Mouse (Mus musculus) myocyte (in vitro differentiated cells): Measurements from ENCODE around the gene Atf7.
"Not testable (repeated sequence)": the region's sequence is repeated elsewhere in the genome, so short reads cannot be mapped to it uniquely, and the experiment has no call there.

ENCODE experiments used
- CEBPB ChIP-seq: IDR thresholded peaks from 2 replicates; pipeline ENCODE4 v1.6.1; 2011; ENCODE audit warnings: mild to moderate bottlenecking, moderate library complexity; ENCODE audit not compliant: poor library complexity, insufficient read depth, severe bottlenecking
- E2F4 ChIP-seq: IDR thresholded peaks from one replicate; pipeline ENCODE4 v1.6.1; 2011; ENCODE audit warnings: mild to moderate bottlenecking, control low read depth, moderate library complexity; ENCODE audit not compliant: insufficient read depth
- MAX ChIP-seq: IDR thresholded peaks from one replicate; pipeline ENCODE4 v1.6.1; 2011; ENCODE audit warnings: low read depth, mild to moderate bottlenecking, control low read depth
- POLR2A ChIP-seq: IDR thresholded peaks from one replicate; pipeline ENCODE4 v1.6.1; 2011; ENCODE audit warnings: low read depth, mild to moderate bottlenecking, control low read depth, moderate library complexity; ENCODE audit not compliant: insufficient read length
- POLR2AphosphoS2 ChIP-seq: IDR thresholded peaks from one replicate; pipeline ENCODE4 v1.6.1; 2011; ENCODE audit warnings: low read depth, control low read depth; ENCODE audit not compliant: insufficient read length
- REST ChIP-seq: IDR thresholded peaks from one replicate; pipeline ENCODE4 v1.6.1; 2011; ENCODE audit warnings: mild to moderate bottlenecking, control low read depth, moderate library complexity; ENCODE audit not compliant: insufficient read depth, insufficient read length
- SRF ChIP-seq: IDR thresholded peaks from one replicate; pipeline ENCODE4 v1.6.1; 2011; ENCODE audit warnings: low read depth; ENCODE audit not compliant: control insufficient read depth, insufficient read length
- TCF12 ChIP-seq: IDR thresholded peaks from one replicate; pipeline ENCODE4 v1.6.1; 2011; ENCODE audit warnings: mild to moderate bottlenecking, control low read depth; ENCODE audit not compliant: poor library complexity, insufficient read depth, severe bottlenecking
- TCF3 ChIP-seq: IDR thresholded peaks from one replicate; pipeline ENCODE4 v1.6.1; 2011; ENCODE audit warnings: low read depth, control low read depth; ENCODE audit not compliant: insufficient read length
- USF1 ChIP-seq: IDR thresholded peaks from one replicate; pipeline ENCODE4 v1.6.1; 2011; ENCODE audit warnings: low read depth, mild to moderate bottlenecking, control low read depth, moderate library complexity

DNA sequence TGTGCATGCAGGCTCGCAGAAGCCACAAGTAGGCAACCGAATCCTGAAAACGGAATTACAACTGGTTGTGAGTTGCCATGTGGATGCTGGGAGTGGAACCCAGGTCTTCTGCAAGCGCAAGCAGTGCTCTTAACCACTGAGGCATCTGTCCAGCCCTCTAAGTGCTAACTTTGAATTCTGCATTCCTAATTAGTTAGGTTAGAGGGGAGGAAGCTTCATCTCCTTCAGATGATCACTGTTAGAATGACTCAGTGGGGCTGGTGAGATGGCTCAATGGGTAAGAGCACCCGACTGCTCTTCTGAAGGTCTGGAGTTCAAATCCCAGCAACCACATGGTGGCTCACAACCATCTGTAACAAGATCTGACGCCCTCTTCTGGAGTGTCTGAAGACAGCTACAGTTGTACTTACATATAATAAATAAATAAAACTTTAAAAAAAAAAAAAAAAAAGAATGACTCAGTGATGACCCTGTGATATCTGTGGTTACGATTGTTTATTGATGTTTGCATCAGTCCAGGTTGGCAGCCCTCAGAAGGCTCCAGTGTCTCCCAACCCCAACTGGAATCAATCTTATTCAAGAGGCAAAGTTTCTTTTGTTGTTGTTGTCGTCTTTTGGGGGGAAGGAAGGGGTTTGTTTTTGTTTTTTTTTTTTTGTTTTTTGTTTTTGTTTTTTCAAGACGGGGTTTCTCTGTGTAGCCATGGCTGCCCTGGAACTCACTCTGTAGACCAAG lies 26.8 kb upstream of the Atf7 start:
- 0 out of 2 replicates have a peak, but pooled peaks have one; percentile 8 for TF ChIP-seq CEBPB
- TF ChIP-seq REST, E2F4, POLR2A, SRF, USF1, POLR2AphosphoS2, TCF3, MAX, TCF12: not testable (repeated sequence)
